Mouse (Mus musculus) ZHBTc4 (cell line): ENCODE data around the gene Pdcl3.
"Not testable (repeated sequence)": the region's sequence is repeated elsewhere in the genome, so short reads cannot be mapped to it uniquely, and the experiment has no call there.

Source experiments
- DNase-seq: peaks from one replicate; pipeline ENCODE4 v3.0.0-alpha.2; 2011; ENCODE audit warnings: low read depth, low spot score

Gene Pdcl3

DNA sequence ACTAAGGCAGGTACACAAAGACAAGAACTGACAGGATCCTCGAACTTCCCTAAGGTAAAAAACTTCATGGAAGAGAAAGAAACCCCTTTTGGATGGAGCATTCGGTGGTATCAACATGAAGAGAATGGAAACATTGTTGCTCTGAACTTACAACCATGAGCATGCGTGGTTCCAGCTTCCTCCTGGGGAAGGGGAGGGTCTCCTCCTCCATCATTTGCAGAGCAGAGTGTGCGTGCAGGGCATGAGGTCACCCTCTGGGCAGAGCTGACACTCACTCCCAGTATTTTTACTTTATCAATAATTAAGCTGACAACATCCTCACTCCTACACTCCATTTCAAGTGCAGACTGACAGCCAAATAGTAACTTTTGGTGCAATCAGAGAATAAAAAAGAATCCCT is 32.5 kb downstream of the Pdcl3 start:
- DNase-seq: no peak

DNA sequence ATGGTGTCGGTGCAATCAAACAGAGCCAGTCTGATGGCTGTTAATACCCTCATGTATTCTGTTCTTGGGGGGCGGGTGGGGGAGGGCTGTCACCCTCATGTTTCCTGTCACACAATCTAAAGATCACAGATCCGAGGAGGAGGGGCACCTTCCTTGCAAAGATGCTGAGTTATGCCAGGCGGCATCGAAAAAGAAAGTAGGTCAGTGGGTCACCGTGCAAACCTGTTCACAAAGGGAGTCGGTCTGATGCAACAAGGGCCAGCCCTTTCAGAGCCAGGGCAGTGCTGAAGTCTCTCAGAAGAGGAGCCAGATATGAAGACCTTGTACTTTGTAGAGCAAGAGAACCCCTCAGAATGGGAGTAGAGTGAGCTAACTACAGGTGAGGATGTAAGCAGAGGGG is 39.7 kb downstream of the Pdcl3 start:
- no peak for DNase-seq

GRCm38 (mm10) chr1:39025840-39026239 is 40.4 kb downstream of the Pdcl3 start:
- no peak for DNase-seq

DNA sequence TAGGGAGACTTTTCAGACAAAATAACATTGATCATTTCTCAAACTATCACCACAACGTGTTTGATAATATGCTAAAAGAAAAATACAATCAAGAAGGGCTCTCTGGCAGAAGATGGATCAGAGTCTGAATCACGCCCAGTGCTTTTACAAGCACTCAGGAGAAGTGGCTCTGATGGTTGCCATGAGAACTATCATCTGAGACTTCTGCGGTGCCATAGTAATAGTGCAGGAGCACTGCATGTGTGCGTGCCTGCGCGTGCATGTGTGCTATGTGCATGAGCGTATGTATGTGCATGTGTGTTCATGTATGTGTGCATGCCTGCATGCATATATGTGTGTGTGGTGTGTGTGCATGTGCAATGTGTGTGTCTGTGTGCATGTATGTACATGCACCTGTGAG is 43.8 kb downstream of the Pdcl3 start:
- DNase-seq: no peak

DNA sequence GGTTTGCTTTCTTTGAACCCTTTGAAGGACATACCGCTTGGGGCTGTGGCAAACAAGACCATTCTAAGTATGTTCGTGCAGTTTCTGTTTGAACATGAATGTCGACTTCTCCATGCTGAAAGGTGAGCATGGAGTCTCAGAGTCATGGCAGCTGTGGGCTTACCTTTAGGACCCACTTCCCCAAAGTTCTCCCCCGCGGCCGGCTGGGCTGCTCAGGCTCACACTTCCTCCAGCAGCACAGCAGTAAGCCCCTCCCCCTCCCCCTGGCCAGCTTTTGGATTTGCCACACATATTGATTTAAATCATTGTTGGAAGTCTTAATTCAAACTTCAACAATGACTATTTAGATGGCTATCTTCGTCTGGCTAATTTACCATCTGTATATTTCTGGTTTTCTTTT is 44.7 kb downstream of the Pdcl3 start:
- no peak for DNase-seq

GRCm38 (mm10) chr1:39035817-39036216 is 50.4 kb downstream of the Pdcl3 start:
- no peak for DNase-seq

DNA sequence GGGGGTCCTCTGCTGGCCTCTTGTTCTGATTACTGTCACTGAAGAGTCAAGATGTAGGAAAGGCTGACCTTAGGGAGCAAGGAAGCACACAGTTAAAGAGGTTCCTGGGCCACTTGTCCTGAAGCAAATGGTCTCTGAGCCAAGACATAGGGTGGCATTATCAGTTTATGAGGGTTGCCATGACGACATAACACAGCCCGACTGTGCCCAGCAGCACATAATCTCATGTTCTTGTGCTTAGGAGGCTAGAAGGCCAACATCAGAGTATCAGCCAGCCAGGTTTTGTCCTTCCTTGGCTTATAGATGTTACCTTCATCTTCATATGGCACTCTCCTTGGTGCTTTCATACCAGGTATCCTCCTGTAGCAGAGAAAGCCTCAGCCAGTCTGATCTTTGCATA is 56.8 kb downstream of the Pdcl3 start:
- no peak for DNase-seq

DNA sequence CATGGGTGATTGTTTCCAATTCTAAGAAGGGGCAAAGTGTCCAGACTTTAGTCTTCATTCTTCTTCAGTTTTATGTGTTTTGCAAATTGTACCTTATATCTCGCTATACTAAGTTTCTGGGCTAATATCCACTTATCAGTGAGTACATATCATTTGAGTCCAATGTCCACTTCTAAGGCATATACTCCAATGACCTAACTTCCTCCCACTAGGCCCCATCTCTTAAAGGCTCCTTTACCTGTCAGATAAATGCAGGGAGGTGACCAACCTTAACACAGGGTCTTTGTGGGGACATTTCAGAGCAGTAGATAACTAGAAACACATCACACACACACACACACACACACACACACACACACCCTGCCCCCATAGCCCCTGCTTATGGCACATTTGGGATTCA is 59.0 kb downstream of the Pdcl3 start:
- not testable (repeated sequence) for DNase-seq

- DNase-seq: no peak
Measured at GRCm38 (mm10) chr1:39046689-39047088, 61.3 kb downstream of the Pdcl3 start.
